Mouse (Mus musculus) thymus, postnatal 25 days (tissue): Measurements from ENCODE around the gene Ptms.

ENCODE experiments used
- DNase-seq: peaks from one replicate; pipeline ENCODE4 v3.0.0; 2022

The Ptms gene

GRCm38 (mm10) chr6:124925941-124926340, 6.0 kb upstream of the Ptms start:
- no peak for DNase-seq

GRCm38 (mm10) chr6:124925173-124925793, 5.4 kb upstream of the Ptms start:
- DNase-seq = no peak

GRCm38 (mm10) chr6:124921539-124921938, 1.6 kb upstream of the Ptms start:
- no peak for DNase-seq

GRCm38 (mm10) chr6:124920318-124921085, 599 bp upstream of the Ptms start:
- DNase-seq = no peak

- no peak for DNase-seq
Observed at GRCm38 (mm10) chr6:124918890-124919627, 844 bp downstream of the Ptms start.

GRCm38 (mm10) chr6:124918331-124918690, 1.6 kb downstream of the Ptms start:
- no peak for DNase-seq

GRCm38 (mm10) chr6:124917518-124918330, 2.2 kb downstream of the Ptms start:
- peak; percentile 84 for DNase-seq

- peak; percentile 95 for DNase-seq
Observed at GRCm38 (mm10) chr6:124916695-124917517, 3.0 kb downstream of the Ptms start.

GRCm38 (mm10) chr6:124915942-124916694, 3.8 kb downstream of the Ptms start:
- DNase-seq = peak; percentile 41

- no peak for DNase-seq
Observed at GRCm38 (mm10) chr6:124915160-124915941, 4.6 kb downstream of the Ptms start.

- DNase-seq = no peak
Observed at GRCm38 (mm10) chr6:124914511-124914910, 5.4 kb downstream of the Ptms start.

- no peak for DNase-seq
Observed at GRCm38 (mm10) chr6:124913721-124914285, 6.1 kb downstream of the Ptms start.

- DNase-seq = no peak
Observed at GRCm38 (mm10) chr6:124913214-124913613, 6.7 kb downstream of the Ptms start.

- DNase-seq = peak; percentile 66
Observed at GRCm38 (mm10) chr6:124911533-124912218, 8.2 kb downstream of the Ptms start, which contains the start of gene Lag3. Gene Lag3, minus strand, starts transcription at chr6:124911705.

GRCm38 (mm10) chr6:124910032-124910431, 9.9 kb downstream of the Ptms start:
- no peak for DNase-seq

GRCm38 (mm10) chr6:124907767-124908166, 12.1 kb downstream of the Ptms start:
- no peak for DNase-seq

GRCm38 (mm10) chr6:124904991-124905860, 14.7 kb downstream of the Ptms start:
- DNase-seq = no peak
